Mouse (Mus musculus) heart, embryonic 16.5 days (tissue): ENCODE measurements around the gene Dok4. TPM values are rescaled to one million over a fixed set of nuclear protein-coding genes. Genes with fewer than 3 reads are reported as not detected.

Source experiments
- ATAC-seq: fragments of 200-750 bp; cut with Nextera tagmentation; replicated peaks from 2 replicates; pipeline ENCODE4 v1.8.0; 2017; ENCODE audit warnings: moderate number of reproducible peaks; ENCODE audit not compliant: insufficient read depth, low FRiP score; ENCODE audit errors: extremely low read depth
- H3K27ac ChIP-seq: fragments of 300-500 bp; sonication (generic); 2 replicates; pipeline ENCODE4 v1.5.1; 2014; ENCODE audit warnings: mild to moderate bottlenecking, low read length, control low read depth, moderate library complexity
- H3K27me3 ChIP-seq: fragments of 300-500 bp; sonication (generic); 2 replicates; pipeline ENCODE4 v1.6.1; 2014; ENCODE audit warnings: low read length, mixed read lengths; ENCODE audit not compliant: control insufficient read depth, insufficient read depth
- H3K36me3 ChIP-seq: fragments of 300-500 bp; sonication (generic); 2 replicates; pipeline ENCODE4 v1.6.1; 2014; ENCODE audit not compliant: control insufficient read depth, insufficient read depth
- H3K4me1 ChIP-seq: fragments of 300-500 bp; sonication (generic); 2 replicates; pipeline ENCODE4 v1.6.1; 2014; ENCODE audit warnings: low read length, mixed read lengths; ENCODE audit not compliant: control insufficient read depth, insufficient read depth
- H3K4me2 ChIP-seq: fragments of 300-500 bp; sonication (generic); 2 replicates; pipeline ENCODE4 v1.6.1; 2014; ENCODE audit warnings: low read depth, mild to moderate bottlenecking, control low read depth, low read length
- H3K4me3 ChIP-seq: fragments of 300-500 bp; sonication (generic); 2 replicates; pipeline ENCODE4 v1.5.1; 2014; ENCODE audit warnings: mild to moderate bottlenecking, control low read depth, low read length
- H3K9ac ChIP-seq: fragments of 300-500 bp; sonication (generic); 2 replicates; pipeline ENCODE4 v1.6.1; 2014; ENCODE audit warnings: low read length, control low read depth
- H3K9me3 ChIP-seq: fragments of 300-500 bp; sonication (generic); replicated peaks from 2 replicates; pipeline ENCODE4 v1.6.1; 2016; ENCODE audit warnings: low read length; ENCODE audit not compliant: control insufficient read depth
- WGBS: fragments of 180-500 bp; shearing (Covaris S2); extraction: QIAGEN DNeasy Blood & Tissue Kit; methylation state at CpG from one replicate; pipeline ENCODE4 v1.1.7; 2014; 5-methylcytosine and 5-hydroxymethylcytosine counted together
- polyA plus RNA-seq: library from polyadenylated mRNA; unstranded; fragments of >200 nt; fragmentation: Nextera tagmentation; extraction: Ambion mirVana; gene quantifications from 2 replicates; pipeline ENCODE4 v1.2.1, GENCODE M21; 2015

The Dok4 gene
- polyA plus RNA-seq, 1 experiment from 2014 or later, result 28.9 TPM

GRCm38 (mm10) chr8:94914701-94915101 lies 38.6 kb upstream of the Dok4 start:
- Histone ChIP-seq H3K27me3 (no peaks in the 10 kb centered on the region), H3K4me2 (peak overlapping the region; percentile 35), H3K9ac (peak overlapping the region; percentile 44), H3K36me3 (no peaks in the 10 kb centered on the region), H3K9me3 (no peaks in the 10 kb centered on the region), H3K4me1 (peaks cover 44% of the 10 kb centered on the region), H3K4me3 (no peak overlapping the region), H3K27ac (peak overlapping the region; percentile 67)
- WGBS, result 25% methylated on average over 3 of the region's 3 CpGs
- ATAC-seq, result peak; percentile 17

GRCm38 (mm10) chr8:94914256-94914655 lies 38.1 kb upstream of the Dok4 start:
- no peaks in the 10 kb centered on the region for H3K36me3 ChIP-seq
- no peak overlapping the region for H3K4me3 ChIP-seq
- H3K4me2 ChIP-seq, result peak overlapping the region; percentile 35; the same call in 1 of the 2 replicates
- H3K9ac ChIP-seq, result no peak overlapping the region
- H3K4me1 ChIP-seq, result peaks cover 44% of the 10 kb centered on the region
- no peaks in the 10 kb centered on the region for H3K9me3 ChIP-seq
- WGBS, result 68% methylated on average over 6 of the region's 6 CpGs
- ATAC-seq, result no peak
- no peak overlapping the region for H3K27ac ChIP-seq
- no peaks in the 10 kb centered on the region for H3K27me3 ChIP-seq

- Histone ChIP-seq H3K4me1 (peaks cover 46% of the 10 kb centered on the region), H3K27me3 (no peaks in the 10 kb centered on the region), H3K9ac (peak overlapping the region; percentile 52), H3K4me2 (peak overlapping the region; percentile 75), H3K9me3 (no peaks in the 10 kb centered on the region), H3K36me3 (0 out of 2 replicates have a peak, but pooled peaks cover under 1% of the 10 kb centered on the region), H3K27ac (no peak overlapping the region), H3K4me3 (peak overlapping the region; percentile 43)
- no peak for ATAC-seq
- WGBS, result 20% methylated on average over 77 of the region's 77 CpGs
Observed at GRCm38 (mm10) chr8:94913061-94913660, 37.0 kb upstream of the Dok4 start.

- H3K4me2 ChIP-seq, result no peak overlapping the region
- peak overlapping the region; percentile 44; the same call in 1 of the 2 replicates for H3K27ac ChIP-seq
- peaks cover 30% of the 10 kb centered on the region for H3K4me1 ChIP-seq
- H3K36me3 ChIP-seq, result peaks cover 14% of the 10 kb centered on the region
- H3K27me3 ChIP-seq, result no peaks in the 10 kb centered on the region
- H3K4me3 ChIP-seq, result no peak overlapping the region
- ATAC-seq, result 0 out of 2 replicates have a peak, but pooled peaks have one; percentile 34
- no peak overlapping the region for H3K9ac ChIP-seq
- no peaks in the 10 kb centered on the region for H3K9me3 ChIP-seq
- WGBS, result 7% methylated on average over 4 of the region's 4 CpGs
Observed at GRCm38 (mm10) chr8:94908847-94909246, 32.7 kb upstream of the Dok4 start.

- H3K27ac ChIP-seq, result peak overlapping the region; percentile 56; the same call in 1 of the 2 replicates
- no peak overlapping the region for H3K9ac ChIP-seq
Observed at GRCm38 (mm10) chr8:94907591-94908300, 31.6 kb upstream of the Dok4 start.

GRCm38 (mm10) chr8:94904450-94905175 lies 28.5 kb upstream of the Dok4 start:
- Histone ChIP-seq H3K4me2 (0 out of 2 replicates have a peak overlapping the region, but pooled peaks have one; percentile 6), H3K4me3 (no peak overlapping the region), H3K9ac (no peak overlapping the region), H3K27ac (peak overlapping the region; percentile 37), H3K9me3 (no peaks in the 10 kb centered on the region), H3K27me3 (no peaks in the 10 kb centered on the region), H3K36me3 (peaks cover 21% of the 10 kb centered on the region), H3K4me1 (peaks cover 39% of the 10 kb centered on the region)
- peak; percentile 42 for ATAC-seq
- WGBS, result 44% methylated on average over 12 of the region's 12 CpGs

More at GRCm38 (mm10) chr8:94907591-94908300, 31.6 kb upstream of the Dok4 start:
- no peak overlapping the region for H3K4me2 ChIP-seq
- peaks cover 20% of the 10 kb centered on the region for H3K36me3 ChIP-seq
- 0 out of 2 replicates have a peak, but pooled peaks have one; percentile 7 for ATAC-seq
- no peaks in the 10 kb centered on the region for H3K9me3 ChIP-seq
- no peaks in the 10 kb centered on the region for H3K27me3 ChIP-seq
- peaks cover 21% of the 10 kb centered on the region for H3K4me1 ChIP-seq
- H3K4me3 ChIP-seq, result no peak overlapping the region
- WGBS, result 77% methylated on average over 18 of the region's 18 CpGs

- 70% methylated on average over 12 of the region's 12 CpGs for WGBS
- Histone ChIP-seq H3K4me2 (no peak overlapping the region), H3K9me3 (no peaks in the 10 kb centered on the region), H3K9ac (no peak overlapping the region), H3K27ac (no peak overlapping the region), H3K27me3 (no peaks in the 10 kb centered on the region), H3K36me3 (peaks cover 21% of the 10 kb centered on the region), H3K4me3 (no peak overlapping the region), H3K4me1 (peaks cover 47% of the 10 kb centered on the region)
- ATAC-seq, result no peak
Observed at GRCm38 (mm10) chr8:94903709-94904108, 27.6 kb upstream of the Dok4 start.

GRCm38 (mm10) chr8:94901031-94901430 lies 24.9 kb upstream of the Dok4 start:
- H3K4me2 ChIP-seq, result peak overlapping the region; percentile 35
- no peaks in the 10 kb centered on the region for H3K9me3 ChIP-seq
- no peak overlapping the region for H3K4me3 ChIP-seq
- H3K9ac ChIP-seq, result peak overlapping the region; percentile 44
- 4% methylated on average over 5 of the region's 5 CpGs for WGBS
- ATAC-seq, result peak; percentile 24
- H3K27me3 ChIP-seq, result no peaks in the 10 kb centered on the region
- peaks cover 10% of the 10 kb centered on the region for H3K36me3 ChIP-seq
- peaks cover 47% of the 10 kb centered on the region for H3K4me1 ChIP-seq
- peak overlapping the region; percentile 88 for H3K27ac ChIP-seq
